Mouse (Mus musculus): ENCODE results near the gene Selenos. TPM values are rescaled to one million over a fixed set of nuclear protein-coding genes. Genes with fewer than 3 reads are reported as not detected.

Selenos gene
- polyA plus RNA-seq, 1 experiment, result 86.9 TPM

DNA sequence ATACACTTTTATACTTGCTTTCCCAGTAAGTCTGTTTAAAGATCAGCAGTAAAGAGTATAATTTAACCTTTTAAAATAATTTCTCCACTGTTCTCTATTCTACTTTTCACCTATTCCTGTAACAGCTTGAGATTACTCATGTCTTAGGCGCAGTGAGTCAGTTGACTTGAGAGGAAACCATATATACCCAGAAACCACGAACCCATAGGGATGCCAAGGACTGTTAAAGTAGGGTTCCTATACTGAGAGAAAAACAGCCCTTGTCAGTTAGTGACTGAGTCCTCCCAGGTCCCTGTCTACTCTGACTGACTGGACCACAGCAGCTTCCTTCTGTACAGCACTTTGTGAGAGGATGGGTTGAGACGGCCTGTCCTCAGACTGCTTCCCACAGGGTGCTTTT lies 38.6 kb downstream of the Selenos start:
- DNase-seq (ENCODE audit: low spot score), result no peak

- DNase-seq (ENCODE audit: low spot score), result no peak
Observed at GRCm38 (mm10) chr7:66118796-66119195, 39.3 kb downstream of the Selenos start.

DNA sequence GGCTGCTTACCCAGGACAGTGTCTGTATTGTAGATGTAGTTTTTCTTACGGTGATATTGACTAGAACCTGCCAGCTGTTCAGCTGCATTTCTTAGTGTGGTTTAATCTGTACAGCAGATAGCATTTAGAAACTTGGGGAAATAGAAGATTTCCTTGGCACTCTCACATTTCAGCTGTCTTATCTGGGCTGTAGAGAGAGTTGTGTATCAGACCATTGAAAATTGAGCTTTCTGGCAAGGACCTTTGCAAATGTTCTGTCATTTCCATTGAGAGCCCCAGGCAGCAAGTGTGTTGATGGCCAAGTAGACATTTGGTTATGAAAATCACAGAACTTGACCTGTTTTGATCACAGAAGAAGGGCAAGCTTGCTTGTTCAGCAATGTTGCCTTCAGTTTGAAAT lies 40.7 kb downstream of the Selenos start:
- DNase-seq (ENCODE audit: low spot score), result no peak

GRCm38 (mm10) chr7:66120702-66121396 lies 41.4 kb downstream of the Selenos start:
- no peak for DNase-seq (ENCODE audit: low spot score)

DNA sequence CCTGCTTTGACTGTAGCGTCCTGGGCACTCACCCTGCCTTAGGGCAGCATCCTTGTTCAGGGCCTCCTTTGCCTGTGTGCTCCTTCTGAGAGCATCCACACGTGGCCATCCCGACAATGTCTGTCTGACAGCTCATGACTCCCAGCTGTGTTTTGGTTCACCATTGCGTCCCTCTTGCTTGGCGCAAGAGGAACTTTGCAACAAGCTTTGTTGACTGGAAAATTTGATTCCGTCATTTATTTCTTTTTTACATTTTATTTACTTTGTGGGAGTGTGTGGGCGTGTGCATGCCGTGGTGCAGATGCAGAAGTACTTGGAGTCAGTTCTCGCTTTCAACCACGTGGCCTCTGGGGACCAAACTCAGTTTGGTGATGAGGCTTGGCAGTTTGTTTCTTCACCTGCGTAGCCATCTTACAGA lies 45.1 kb downstream of the Selenos start:
- no peak for DNase-seq (ENCODE audit: low spot score)

- no peak for DNase-seq (ENCODE audit: low spot score)
Observed at GRCm38 (mm10) chr7:66125368-66125767, 45.9 kb downstream of the Selenos start.

- DNase-seq (ENCODE audit: low spot score), result no peak
Observed at GRCm38 (mm10) chr7:66127951-66128645, 48.6 kb downstream of the Selenos start.

GRCm38 (mm10) chr7:66128857-66129256 lies 49.4 kb downstream of the Selenos start:
- DNase-seq (ENCODE audit: low spot score), result no peak

GRCm38 (mm10) chr7:66130296-66130695 lies 50.8 kb downstream of the Selenos start:
- DNase-seq (ENCODE audit: low spot score), result no peak

GRCm38 (mm10) chr7:66131776-66132421 lies 52.5 kb downstream of the Selenos start:
- no peak for DNase-seq (ENCODE audit: low spot score)

DNA sequence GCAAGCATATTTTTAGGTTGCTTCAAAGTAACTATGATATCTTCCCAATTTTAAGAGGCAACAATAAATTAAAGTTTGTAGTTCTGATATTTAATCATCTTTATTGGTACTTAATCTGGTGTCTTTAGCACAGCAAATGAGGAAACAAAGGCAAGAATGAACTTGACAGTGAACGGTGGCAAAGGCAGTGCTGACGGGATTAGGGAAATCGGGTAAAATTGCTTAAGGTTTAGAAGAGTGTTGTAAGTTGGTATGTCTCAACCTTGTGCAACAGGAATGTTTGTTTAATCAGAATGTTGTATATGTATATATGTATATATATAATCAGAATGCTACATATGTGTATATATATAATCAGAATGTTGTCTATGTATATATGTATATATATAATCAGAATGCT lies 54.7 kb downstream of the Selenos start:
- no peak for DNase-seq (ENCODE audit: low spot score)

- no peak for DNase-seq (ENCODE audit: low spot score)
Observed at GRCm38 (mm10) chr7:66135644-66136043, 56.2 kb downstream of the Selenos start.

GRCm38 (mm10) chr7:66136187-66136586 lies 56.7 kb downstream of the Selenos start:
- no peak for DNase-seq (ENCODE audit: low spot score)

- DNase-seq (ENCODE audit: low spot score), result no peak
Observed at GRCm38 (mm10) chr7:66137309-66137708, 57.9 kb downstream of the Selenos start.

DNA sequence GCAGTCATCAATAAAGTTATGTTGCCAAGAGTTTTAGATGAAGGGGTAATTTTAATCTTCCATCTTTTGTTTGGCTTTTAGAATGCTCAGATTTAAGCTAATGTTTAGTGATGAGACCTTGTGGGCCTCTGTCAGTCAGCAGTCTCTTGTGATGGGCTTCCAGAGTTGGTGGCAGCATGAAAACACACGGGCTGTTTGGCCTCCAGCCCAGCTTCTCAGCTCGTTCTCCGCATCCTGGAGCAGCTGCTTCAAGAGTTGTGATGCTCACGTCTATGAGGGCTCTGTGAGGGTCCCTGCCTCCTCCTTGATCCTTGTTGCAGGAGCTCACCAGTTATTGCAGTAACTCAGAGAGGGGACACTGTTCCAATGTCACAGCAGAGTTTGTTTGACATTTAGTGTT lies 58.9 kb downstream of the Selenos start:
- DNase-seq (ENCODE audit: low spot score), result no peak

- no peak for DNase-seq (ENCODE audit: low spot score)
Observed at GRCm38 (mm10) chr7:66138878-66139277, 59.4 kb downstream of the Selenos start.

Other genes with a start within 250 kb of the Selenos start
- 5.7 and 6.5 TPM in 2 replicates for gene Pcsk6, start 217.9 kb upstream of the Selenos start, polyA plus RNA-seq (2012; rRNA removed)
- gene Gm45213, start 36.0 kb upstream of the Selenos start, polyA plus RNA-seq (2012; rRNA removed), result not detected in 2 replicates
- gene Snrpa1, start 20.6 kb upstream of the Selenos start, polyA plus RNA-seq (2012; rRNA removed), result 29.4 and 35.5 TPM in 2 replicates
- 8.9 and 10.6 TPM in 2 replicates for gene Chsy1, start 29.9 kb downstream of the Selenos start, polyA plus RNA-seq (2012; rRNA removed)